In genomic region chr11:32718371-32718770, GRCm38 (mm10) we compare ENCODE assay signal across 10 mouse cellular contexts.
DNase-seq lines count a peak whose midpoint lies in the region; ATAC-seq and TF ChIP-seq lines count a peak whose summit lies in the region.
"Had no signal": no experiment of that assay in that cellular context is flagged by ENCODE, and none has a peak within 500 bp of the region (broad histone marks: within the 10 kb centered on the region; RNA-seq: fewer than 3 reads in every experiment).

No protein-coding gene starts in this region.

- WGBS in limb, embryonic 14.5 days: 51% methylated on average over 2 of the region's 2 CpGs
- 69% methylated on average over 2 of the region's 2 CpGs for WGBS in limb, embryonic 10.5 days
- 65% methylated on average over 2 of the region's 2 CpGs for WGBS in midbrain, embryonic 11.5 days

- no peak overlapping the region for H3K4me2 ChIP-seq in limb, embryonic 14.5 days (replicated peaks; ENCODE audit: low read depth, low read length, severe bottlenecking)
- H3K4me2 ChIP-seq in midbrain, embryonic 11.5 days: no peak overlapping the region
- H3K4me2 ChIP-seq: forebrain, embryonic 13.5 days had no signal

- no peaks in the 10 kb centered on the region for H3K9me3 ChIP-seq in limb, embryonic 14.5 days (ENCODE audit: control insufficient read depth, low read length)
- no peaks in the 10 kb centered on the region for H3K9me3 ChIP-seq in limb, embryonic 10.5 days (replicated peaks)
- H3K9me3 ChIP-seq in midbrain, embryonic 11.5 days (ENCODE audit: control insufficient read depth, low read length): no peaks in the 10 kb centered on the region
- H3K9me3 ChIP-seq: forebrain, embryonic 13.5 days had no signal

- peaks cover 9% of the 10 kb centered on the region for H3K4me1 ChIP-seq in limb, embryonic 14.5 days (ENCODE audit: control insufficient read depth, insufficient read depth, low read length)
- peaks cover 19% of the 10 kb centered on the region for H3K4me1 ChIP-seq in limb, embryonic 10.5 days
- no peaks in the 10 kb centered on the region for H3K4me1 ChIP-seq in midbrain, embryonic 11.5 days (ENCODE audit: control insufficient read depth, insufficient read depth, low read length)
- H3K4me1 ChIP-seq: forebrain, embryonic 13.5 days had no signal

- no peaks in the 10 kb centered on the region for H3K27me3 ChIP-seq in limb, embryonic 14.5 days (ENCODE audit: control insufficient read depth, insufficient read depth, low read length)
- H3K27me3 ChIP-seq in limb, embryonic 10.5 days (ENCODE audit: low read depth, poor library complexity, severe bottlenecking): no peaks in the 10 kb centered on the region
- H3K27me3 ChIP-seq in midbrain, embryonic 11.5 days (ENCODE audit: control insufficient read depth, insufficient read depth, low read length): no peaks in the 10 kb centered on the region
- H3K27me3 ChIP-seq: forebrain, embryonic 13.5 days had no signal

- H3K4me3 ChIP-seq in limb, embryonic 14.5 days (replicated peaks; ENCODE audit: low read length): no peak overlapping the region
- H3K4me3 ChIP-seq in limb, embryonic 10.5 days: no peak overlapping the region
- no peak overlapping the region for H3K4me3 ChIP-seq in midbrain, embryonic 11.5 days (ENCODE audit: low read depth, low read length)
- H3K4me3 ChIP-seq: forebrain, embryonic 13.5 days had no signal

- no peak overlapping the region for H3K9ac ChIP-seq in limb, embryonic 14.5 days (ENCODE audit: low read depth, low read length, severe bottlenecking)
- no peak overlapping the region for H3K9ac ChIP-seq in midbrain, embryonic 11.5 days (ENCODE audit: low read length)
- H3K9ac ChIP-seq: forebrain, embryonic 13.5 days; liver, embryonic 14.5 days had no signal

- peak; percentile 59 for DNase-seq in embryo, embryonic 10 days (ENCODE audit: low spot score)
- no peak for DNase-seq in embryo, embryonic 10.5 days (ENCODE audit: low spot score)
- peak; percentile 71 for DNase-seq in limb, embryonic 14.5 days (ENCODE audit: low spot score)
- DNase-seq in limb, embryonic 10.5 days (ENCODE audit: low spot score): no peak
- DNase-seq in forelimb bud, embryonic 11.5 days (ENCODE audit: low read depth, low spot score): peak; percentile 31
- peak; percentile 36 for DNase-seq in retina, postnatal 1 day
- DNase-seq in right cerebral cortex, postnatal 36 days (ENCODE audit: low spot score in 2 of 2): no peak
- no peak for DNase-seq in midbrain, embryonic 11.5 days (ENCODE audit: low spot score, missing footprints)

- H3K36me3 ChIP-seq in limb, embryonic 14.5 days (ENCODE audit: control insufficient read depth, insufficient read depth, low read length): peaks cover 6% of the 10 kb centered on the region; the same call in 1 of the 2 replicates
- peaks cover 26% of the 10 kb centered on the region for H3K36me3 ChIP-seq in limb, embryonic 10.5 days
- no peaks in the 10 kb centered on the region for H3K36me3 ChIP-seq in midbrain, embryonic 11.5 days (ENCODE audit: control insufficient read depth, insufficient read depth, low read length)

- peak; percentile 60; the same call in 1 of the 2 replicates for ATAC-seq in limb, embryonic 14.5 days (ENCODE audit: low FRiP score, low read depth)
- ATAC-seq in midbrain, embryonic 11.5 days (ENCODE audit: low FRiP score): no peak
- ATAC-seq: forebrain, embryonic 13.5 days had no signal

- TF ChIP-seq POLR2A in limb, embryonic 14.5 days (IDR thresholded peaks at IDR 0.05; ENCODE audit: borderline replicate concordance, extremely low read depth, insufficient read depth, insufficient read length): no peak

- H3K27ac ChIP-seq in limb, embryonic 14.5 days (replicated peaks; ENCODE audit: low read depth, low read length): no peak overlapping the region
- H3K27ac ChIP-seq in limb, embryonic 10.5 days: no peak overlapping the region
- no peak overlapping the region for H3K27ac ChIP-seq in midbrain, embryonic 11.5 days (ENCODE audit: low read depth, low read length)
- H3K27ac ChIP-seq: forebrain, embryonic 13.5 days; liver, embryonic 14.5 days had no signal

Comparison
In these comparisons a context has a peak if more than half of its experiments do, and no peak if none do; other contexts are left out.
1. DNase-seq: peak in embryo, embryonic 10 days (single experiment), limb, embryonic 14.5 days (single experiment), forelimb bud, embryonic 11.5 days (single experiment) and retina, postnatal 1 day (single experiment); none in embryo, embryonic 10.5 days (single experiment), limb, embryonic 10.5 days (single experiment), right cerebral cortex, postnatal 36 days (0 of 2) and midbrain, embryonic 11.5 days (single experiment).